Mouse (Mus musculus) hindbrain, embryonic 13.5 days (tissue): ENCODE measurements around the gene Abtb1. TPM values are rescaled to one million over a fixed set of nuclear protein-coding genes. Genes with fewer than 3 reads are reported as not detected.

ENCODE experiments used
- ATAC-seq: fragments of 200-750 bp; cut with Nextera tagmentation; 2 replicates; pipeline ENCODE4 v1.8.0; 2017; ENCODE audit warnings: moderate TSS enrichment; ENCODE audit not compliant: low FRiP score
- H3K27ac ChIP-seq: fragments of 300-500 bp; sonication (generic); 2 replicates; pipeline ENCODE4 v1.5.1; 2015; ENCODE audit warnings: inconsistent platforms, mild to moderate bottlenecking, moderate library complexity
- H3K27me3 ChIP-seq: fragments of 300-500 bp; sonication (generic); 2 replicates; pipeline ENCODE4 v1.6.1; 2015; ENCODE audit warnings: mild to moderate bottlenecking, inconsistent platforms
- H3K36me3 ChIP-seq: fragments of 300-500 bp; sonication (generic); 2 replicates; pipeline ENCODE4 v1.6.1; 2015; ENCODE audit warnings: mild to moderate bottlenecking, inconsistent platforms
- H3K4me1 ChIP-seq: fragments of 300-500 bp; sonication (generic); replicated peaks from 2 replicates; pipeline ENCODE4 v1.6.1; 2015; ENCODE audit warnings: inconsistent platforms
- H3K4me2 ChIP-seq: fragments of 300-500 bp; sonication (generic); 2 replicates; pipeline ENCODE4 v1.6.1; 2015; ENCODE audit warnings: inconsistent platforms, mild to moderate bottlenecking, moderate library complexity
- H3K4me3 ChIP-seq: fragments of 300-500 bp; sonication (generic); 2 replicates; pipeline ENCODE4 v1.5.1; 2015; ENCODE audit warnings: mild to moderate bottlenecking, inconsistent platforms
- H3K9ac ChIP-seq: fragments of 300-500 bp; sonication (generic); 2 replicates; pipeline ENCODE4 v1.6.1; 2015; ENCODE audit warnings: mild to moderate bottlenecking, inconsistent platforms
- H3K9me3 ChIP-seq: fragments of 300-500 bp; sonication (generic); 2 replicates; pipeline ENCODE4 v1.6.1; 2016; ENCODE audit warnings: inconsistent platforms
- WGBS: fragments of 180-500 bp; shearing (Covaris S2); methylation state at CpG from one replicate; pipeline ENCODE4 v1.1.7; 2015; 5-methylcytosine and 5-hydroxymethylcytosine counted together
- polyA plus RNA-seq: library from polyadenylated mRNA; unstranded; fragments of >200 nt; fragmentation: Nextera tagmentation; extraction: Ambion mirVana; gene quantifications from 2 replicates; pipeline ENCODE4 v1.2.1, GENCODE M21; 2015

The Abtb1 gene
- polyA plus RNA-seq, 1 experiment from 2014 or later: 36.3 TPM

GRCm38 (mm10) chr6:88850034-88850433 is 8.2 kb upstream of the Abtb1 start:
- WGBS: 91% methylated on average over 7 of the region's 7 CpGs
- peaks cover 88% of the 10 kb centered on the region for H3K36me3 ChIP-seq
- H3K27me3 ChIP-seq: no peaks in the 10 kb centered on the region

GRCm38 (mm10) chr6:88849270-88849669 is 7.5 kb upstream of the Abtb1 start:
- H3K4me3 ChIP-seq: no peak overlapping the region
- ATAC-seq: peak; percentile 27; the same call in 1 of the 2 replicates
- H3K27me3 ChIP-seq: no peaks in the 10 kb centered on the region
- no peak overlapping the region for H3K4me2 ChIP-seq
- H3K36me3 ChIP-seq: peaks cover 88% of the 10 kb centered on the region
- H3K9ac ChIP-seq: no peak overlapping the region
- WGBS: 60% methylated on average over 4 of the region's 4 CpGs
- no peaks in the 10 kb centered on the region for H3K9me3 ChIP-seq
- peaks cover 13% of the 10 kb centered on the region; the same call in 1 of the 2 replicates for H3K4me1 ChIP-seq
- no peak overlapping the region for H3K27ac ChIP-seq

More at GRCm38 (mm10) chr6:88850034-88850433, 8.2 kb upstream of the Abtb1 start:
- Histone ChIP-seq H3K27ac (no peak overlapping the region), H3K4me2 (no peak overlapping the region), H3K4me3 (no peak overlapping the region), H3K4me1 (peaks cover 20% of the 10 kb centered on the region; the same call in 1 of the 2 replicates), H3K9me3 (no peaks in the 10 kb centered on the region), H3K9ac (no peak overlapping the region)
- no peak for ATAC-seq

GRCm38 (mm10) chr6:88847571-88847970 is 5.8 kb upstream of the Abtb1 start:
- Histone ChIP-seq H3K9ac (no peak overlapping the region), H3K4me2 (no peak overlapping the region), H3K4me1 (peaks cover 13% of the 10 kb centered on the region), H3K4me3 (no peak overlapping the region), H3K27ac (no peak overlapping the region), H3K9me3 (no peaks in the 10 kb centered on the region), H3K36me3 (peaks cover 85% of the 10 kb centered on the region), H3K27me3 (no peaks in the 10 kb centered on the region)
- no peak for ATAC-seq
- 55% methylated on average over 2 of the region's 2 CpGs for WGBS

GRCm38 (mm10) chr6:88844901-88845565 is 3.2 kb upstream of the Abtb1 start:
- Histone ChIP-seq H3K4me3 (no peak overlapping the region), H3K4me1 (peaks cover 27% of the 10 kb centered on the region), H3K9ac (no peak overlapping the region), H3K36me3 (peaks cover 69% of the 10 kb centered on the region), H3K27me3 (no peaks in the 10 kb centered on the region), H3K27ac (no peak overlapping the region), H3K9me3 (no peaks in the 10 kb centered on the region), H3K4me2 (no peak overlapping the region)
- 89% methylated on average over 7 of the region's 7 CpGs for WGBS
- ATAC-seq: no peak

- Histone ChIP-seq H3K36me3 (peaks cover 64% of the 10 kb centered on the region), H3K4me3 (no peak overlapping the region), H3K9ac (peak overlapping the region; percentile 46; the same call in 1 of the 2 replicates), H3K27me3 (no peaks in the 10 kb centered on the region), H3K27ac (peak overlapping the region; percentile 89; the same call in 1 of the 2 replicates), H3K4me1 (peaks cover 32% of the 10 kb centered on the region), H3K9me3 (no peaks in the 10 kb centered on the region), H3K4me2 (no peak overlapping the region)
- no peak for ATAC-seq
- WGBS: 78% methylated on average over 9 of the region's 9 CpGs
Measured at GRCm38 (mm10) chr6:88843781-88844725, 2.3 kb upstream of the Abtb1 start.

GRCm38 (mm10) chr6:88843241-88843640 is 1.5 kb upstream of the Abtb1 start:
- Histone ChIP-seq H3K4me3 (peak overlapping the region; percentile 77), H3K27me3 (no peaks in the 10 kb centered on the region), H3K27ac (peak overlapping the region; percentile 89), H3K4me2 (peak overlapping the region; percentile 90), H3K36me3 (peaks cover 64% of the 10 kb centered on the region), H3K9me3 (no peaks in the 10 kb centered on the region), H3K4me1 (peaks cover 32% of the 10 kb centered on the region), H3K9ac (peak overlapping the region; percentile 74; the same call in 1 of the 2 replicates)
- 69% methylated on average over 7 of the region's 7 CpGs for WGBS
- no peak for ATAC-seq

- Histone ChIP-seq H3K27me3 (no peaks in the 10 kb centered on the region), H3K36me3 (peaks cover 64% of the 10 kb centered on the region), H3K4me2 (peak overlapping the region; percentile 90), H3K9me3 (no peaks in the 10 kb centered on the region), H3K9ac (peak overlapping the region; percentile 74), H3K4me1 (peaks cover 32% of the 10 kb centered on the region), H3K27ac (peak overlapping the region; percentile 89), H3K4me3 (peak overlapping the region; percentile 77)
- peak; percentile 7; the same call in 1 of the 2 replicates for ATAC-seq
- WGBS: 1% methylated on average over 32 of the region's 32 CpGs
Measured at GRCm38 (mm10) chr6:88842731-88843151, 957 bp upstream of the Abtb1 start.

GRCm38 (mm10) chr6:88841514-88841780 is 337 bp downstream of the Abtb1 start:
- Histone ChIP-seq H3K36me3 (peaks cover 65% of the 10 kb centered on the region), H3K4me2 (peak overlapping the region; percentile 90), H3K4me1 (peaks cover 36% of the 10 kb centered on the region), H3K27me3 (no peaks in the 10 kb centered on the region), H3K9me3 (no peaks in the 10 kb centered on the region), H3K9ac (peak overlapping the region; percentile 91), H3K4me3 (peak overlapping the region; percentile 77), H3K27ac (peak overlapping the region; percentile 89)
- under 1% methylated on average over 22 of the region's 22 CpGs for WGBS
- no peak; the same call in 1 of the 2 replicates for ATAC-seq

- Histone ChIP-seq H3K9ac (peak overlapping the region; percentile 91), H3K4me2 (peak overlapping the region; percentile 90), H3K36me3 (peaks cover 65% of the 10 kb centered on the region), H3K27ac (peak overlapping the region; percentile 89), H3K4me1 (peaks cover 37% of the 10 kb centered on the region), H3K27me3 (no peaks in the 10 kb centered on the region), H3K4me3 (peak overlapping the region; percentile 77), H3K9me3 (no peaks in the 10 kb centered on the region)
- peak; percentile 1; the same call in 1 of the 2 replicates for ATAC-seq
- 56% methylated on average over 9 of the region's 9 CpGs for WGBS
Measured at GRCm38 (mm10) chr6:88840791-88841513, 832 bp downstream of the Abtb1 start.

- no peak overlapping the region for H3K4me3 ChIP-seq
- H3K27me3 ChIP-seq: no peaks in the 10 kb centered on the region
- H3K36me3 ChIP-seq: peaks cover 64% of the 10 kb centered on the region
- no peak overlapping the region for H3K27ac ChIP-seq
- peaks cover 37% of the 10 kb centered on the region for H3K4me1 ChIP-seq
- 0 out of 2 replicates have a peak overlapping the region, but pooled peaks have one; percentile 91 for H3K9ac ChIP-seq
- 78% methylated on average over 3 of the region's 3 CpGs for WGBS
- H3K4me2 ChIP-seq: peak overlapping the region; percentile 90
- no peaks in the 10 kb centered on the region for H3K9me3 ChIP-seq
- ATAC-seq: no peak
Measured at GRCm38 (mm10) chr6:88840211-88840610, 1.6 kb downstream of the Abtb1 start.

GRCm38 (mm10) chr6:88839135-88839970 is 2.4 kb downstream of the Abtb1 start:
- peaks cover 37% of the 10 kb centered on the region for H3K4me1 ChIP-seq
- ATAC-seq: no peak
- no peaks in the 10 kb centered on the region for H3K9me3 ChIP-seq
- H3K36me3 ChIP-seq: peaks cover 59% of the 10 kb centered on the region
- H3K4me3 ChIP-seq: no peak overlapping the region
- no peak overlapping the region for H3K4me2 ChIP-seq
- H3K27ac ChIP-seq: no peak overlapping the region
- 84% methylated on average over 26 of the region's 26 CpGs for WGBS
- 0 out of 2 replicates have a peak overlapping the region, but pooled peaks have one; percentile 9 for H3K9ac ChIP-seq
- no peaks in the 10 kb centered on the region for H3K27me3 ChIP-seq
